Mouse (Mus musculus): ENCODE data around the gene Card9. TPM values are rescaled to one million over a fixed set of nuclear protein-coding genes. Genes with fewer than 3 reads are reported as not detected.
A peak's percentile ranks its signal among the peaks of the same experiment; 100 is the strongest.

Card9 gene
- 0.31 and 0.62 TPM in 2 replicates for polyA plus RNA-seq (2016; fragmentation: Nextera tagmentation; extraction: Ambion mirVana)

GRCm38 (mm10) chr2:26360772-26361171 lies at the start of gene Card9:
Card9 (minus strand) TSS chr2:26360918.
- Histone ChIP-seq H3K36me3 (peaks cover 31% of the 10 kb centered on the region), H3K4me1 (peaks cover 21% of the 10 kb centered on the region), H3K9me3 (no peaks in the 10 kb centered on the region), H3K4me3 (no peak within 1 kb of the TSS), H3K27ac (no peak within 1 kb of the TSS), H3K27me3 (ENCODE audit: insufficient read depth, poor library complexity, severe bottlenecking) (peaks cover 4% of the 10 kb centered on the region)
- WGBS = 49% methylated on average over 3 of the region's 3 CpGs
- DNase-seq (ENCODE audit: low spot score) = no peak

GRCm38 (mm10) chr2:26410091-26410490 lies 49.4 kb upstream of the Card9 start:
- peaks cover 66% of the 10 kb centered on the region for H3K36me3 ChIP-seq
- WGBS = 69% methylated on average over 5 of the region's 5 CpGs
- H3K27me3 ChIP-seq (ENCODE audit: insufficient read depth, poor library complexity, severe bottlenecking) = no peaks in the 10 kb centered on the region

GRCm38 (mm10) chr2:26409362-26409761 lies 48.6 kb upstream of the Card9 start:
- H3K36me3 ChIP-seq = peaks cover 62% of the 10 kb centered on the region
- no peak for DNase-seq (ENCODE audit: low spot score)
- WGBS = 62% methylated on average over 3 of the region's 3 CpGs
- H3K27ac ChIP-seq = peak overlapping the region; percentile 95; the same call in 1 of the 2 replicates
- peak overlapping the region; percentile 91; the same call in 1 of the 2 replicates for H3K4me3 ChIP-seq
- peaks cover 44% of the 10 kb centered on the region for H3K4me1 ChIP-seq
- H3K9me3 ChIP-seq = no peaks in the 10 kb centered on the region
- no peaks in the 10 kb centered on the region for H3K27me3 ChIP-seq (ENCODE audit: insufficient read depth, poor library complexity, severe bottlenecking)

More at GRCm38 (mm10) chr2:26410091-26410490, 49.4 kb upstream of the Card9 start:
- peak; percentile 74 for DNase-seq (ENCODE audit: low spot score)
- no peaks in the 10 kb centered on the region for H3K9me3 ChIP-seq
- H3K4me3 ChIP-seq = no peak overlapping the region
- peaks cover 38% of the 10 kb centered on the region for H3K4me1 ChIP-seq
- H3K27ac ChIP-seq = no peak overlapping the region

GRCm38 (mm10) chr2:26408515-26409356 lies 48.0 kb upstream of the Card9 start, which contains the start of gene Inpp5e:
Inpp5e (minus strand) TSS chr2:26409203.
- peaks cover 56% of the 10 kb centered on the region for H3K36me3 ChIP-seq
- peak within 1 kb of the TSS; percentile 95 for H3K27ac ChIP-seq
- no peaks in the 10 kb centered on the region for H3K27me3 ChIP-seq (ENCODE audit: insufficient read depth, poor library complexity, severe bottlenecking)
- peaks cover 44% of the 10 kb centered on the region for H3K4me1 ChIP-seq
- peak within 1 kb of the TSS; percentile 91 for H3K4me3 ChIP-seq
- WGBS = under 1% methylated on average over 57 of the region's 57 CpGs
- H3K9me3 ChIP-seq = no peaks in the 10 kb centered on the region
- peak; percentile 97 for DNase-seq (ENCODE audit: low spot score)

- no peak overlapping the region for H3K27ac ChIP-seq
- H3K4me1 ChIP-seq = peaks cover 43% of the 10 kb centered on the region
- H3K36me3 ChIP-seq = peaks cover 66% of the 10 kb centered on the region
- no peaks in the 10 kb centered on the region for H3K27me3 ChIP-seq (ENCODE audit: insufficient read depth, poor library complexity, severe bottlenecking)
- H3K4me3 ChIP-seq = no peak overlapping the region
- H3K9me3 ChIP-seq = no peaks in the 10 kb centered on the region
- DNase-seq (ENCODE audit: low spot score) = peak; percentile 69
- WGBS = 78% methylated on average over 8 of the region's 8 CpGs
Measured at GRCm38 (mm10) chr2:26403306-26403705, 42.6 kb upstream of the Card9 start.

- WGBS = 80% methylated on average over 1 of the region's 1 CpGs
- Histone ChIP-seq H3K4me3 (no peak overlapping the region), H3K9me3 (no peaks in the 10 kb centered on the region), H3K27me3 (ENCODE audit: insufficient read depth, poor library complexity, severe bottlenecking) (no peaks in the 10 kb centered on the region), H3K36me3 (peaks cover 76% of the 10 kb centered on the region), H3K4me1 (peaks cover 33% of the 10 kb centered on the region), H3K27ac (no peak overlapping the region)
- no peak for DNase-seq (ENCODE audit: low spot score)
Measured at GRCm38 (mm10) chr2:26402265-26402664, 41.5 kb upstream of the Card9 start.

- H3K4me3 ChIP-seq = no peak overlapping the region
- WGBS = 84% methylated on average over 4 of the region's 4 CpGs
- no peak for DNase-seq (ENCODE audit: low spot score)
- peaks cover 21% of the 10 kb centered on the region; the same call in 1 of the 2 replicates for H3K4me1 ChIP-seq
- no peak overlapping the region for H3K27ac ChIP-seq
- H3K36me3 ChIP-seq = peaks cover 78% of the 10 kb centered on the region
- no peaks in the 10 kb centered on the region for H3K9me3 ChIP-seq
- H3K27me3 ChIP-seq (ENCODE audit: insufficient read depth, poor library complexity, severe bottlenecking) = no peaks in the 10 kb centered on the region
Measured at GRCm38 (mm10) chr2:26401023-26401422, 40.3 kb upstream of the Card9 start.

- H3K27ac ChIP-seq = no peak overlapping the region
- H3K36me3 ChIP-seq = peaks cover 83% of the 10 kb centered on the region
- no peak for DNase-seq (ENCODE audit: low spot score)
- no peak overlapping the region for H3K4me3 ChIP-seq
- H3K4me1 ChIP-seq = peaks cover 17% of the 10 kb centered on the region; the same call in 1 of the 2 replicates
- H3K9me3 ChIP-seq = no peaks in the 10 kb centered on the region
- 89% methylated on average over 5 of the region's 5 CpGs for WGBS
- no peaks in the 10 kb centered on the region for H3K27me3 ChIP-seq (ENCODE audit: insufficient read depth, poor library complexity, severe bottlenecking)
Measured at GRCm38 (mm10) chr2:26400296-26400695, 39.6 kb upstream of the Card9 start.

GRCm38 (mm10) chr2:26399647-26400046 lies 38.9 kb upstream of the Card9 start:
- no peaks in the 10 kb centered on the region for H3K9me3 ChIP-seq
- H3K27ac ChIP-seq = peak overlapping the region; percentile 16; the same call in 1 of the 2 replicates
- DNase-seq (ENCODE audit: low spot score) = no peak
- 76% methylated on average over 5 of the region's 5 CpGs for WGBS
- peaks cover 13% of the 10 kb centered on the region; the same call in 1 of the 2 replicates for H3K4me1 ChIP-seq
- H3K36me3 ChIP-seq = peaks cover 86% of the 10 kb centered on the region
- H3K27me3 ChIP-seq (ENCODE audit: insufficient read depth, poor library complexity, severe bottlenecking) = no peaks in the 10 kb centered on the region
- H3K4me3 ChIP-seq = no peak overlapping the region

- DNase-seq (ENCODE audit: low spot score) = no peak
- no peaks in the 10 kb centered on the region for H3K27me3 ChIP-seq (ENCODE audit: insufficient read depth, poor library complexity, severe bottlenecking)
- no peaks in the 10 kb centered on the region for H3K9me3 ChIP-seq
- H3K4me1 ChIP-seq = peaks cover 11% of the 10 kb centered on the region; the same call in 1 of the 2 replicates
- WGBS = 87% methylated on average over 8 of the region's 8 CpGs
- H3K4me3 ChIP-seq = no peak overlapping the region
- no peak overlapping the region for H3K27ac ChIP-seq
- H3K36me3 ChIP-seq = peaks cover 93% of the 10 kb centered on the region
Measured at GRCm38 (mm10) chr2:26398978-26399377, 38.3 kb upstream of the Card9 start.

- Histone ChIP-seq H3K27me3 (ENCODE audit: insufficient read depth, poor library complexity, severe bottlenecking) (no peaks in the 10 kb centered on the region), H3K9me3 (no peaks in the 10 kb centered on the region), H3K27ac (no peak overlapping the region), H3K36me3 (peaks cover 74% of the 10 kb centered on the region), H3K4me1 (peaks cover 23% of the 10 kb centered on the region), H3K4me3 (no peak overlapping the region)
- 89% methylated on average over 6 of the region's 6 CpGs for WGBS
- no peak for DNase-seq (ENCODE audit: low spot score)
Measured at GRCm38 (mm10) chr2:26391617-26392016, 30.9 kb upstream of the Card9 start.

GRCm38 (mm10) chr2:26390954-26391353 lies 30.2 kb upstream of the Card9 start:
- Histone ChIP-seq H3K36me3 (peaks cover 74% of the 10 kb centered on the region), H3K4me1 (peaks cover 23% of the 10 kb centered on the region), H3K27me3 (ENCODE audit: insufficient read depth, poor library complexity, severe bottlenecking) (no peaks in the 10 kb centered on the region), H3K27ac (no peak overlapping the region), H3K4me3 (no peak overlapping the region), H3K9me3 (no peaks in the 10 kb centered on the region)
- no peak for DNase-seq (ENCODE audit: low spot score)
- 81% methylated on average over 3 of the region's 3 CpGs for WGBS

- Histone ChIP-seq H3K4me3 (peak within 1 kb of the TSS; percentile 95), H3K9me3 (no peaks in the 10 kb centered on the region), H3K36me3 (peaks cover 74% of the 10 kb centered on the region), H3K4me1 (peaks cover 23% of the 10 kb centered on the region), H3K27me3 (ENCODE audit: insufficient read depth, poor library complexity, severe bottlenecking) (no peaks in the 10 kb centered on the region), H3K27ac (peak within 1 kb of the TSS; percentile 92)
- under 1% methylated on average over 60 of the region's 60 CpGs for WGBS
- DNase-seq (ENCODE audit: low spot score) = peak; percentile 88
Measured at GRCm38 (mm10) chr2:26389154-26389690, 28.5 kb upstream of the Card9 start, which contains the start of the genes Entr1 and Pmpca. Entr1 (minus strand) TSS chr2:26389316. Pmpca (plus strand) TSS chr2:26389339.

All from heart, embryonic 10.5 days (tissue).